Mouse (Mus musculus): ENCODE data around the gene Clip2. TPM values are rescaled to one million over a fixed set of nuclear protein-coding genes. Genes with fewer than 3 reads are reported as not detected.
"Not testable (repeated sequence)": the region's sequence is repeated elsewhere in the genome, so short reads cannot be mapped to it uniquely, and the experiment has no call there.

Clip2 gene
- polyA plus RNA-seq, 1 experiment from 2014 or later: 1.3 TPM

- no peak for DNase-seq (ENCODE audit: low spot score)
These were observed 88.0 kb downstream of the Clip2 start for GRCm38 (mm10) chr5:134464225-134464624.

- no peak for DNase-seq (ENCODE audit: low spot score)
These were observed 89.5 kb downstream of the Clip2 start for GRCm38 (mm10) chr5:134462731-134463130.

- DNase-seq (ENCODE audit: low spot score): no peak
These were observed 89.9 kb downstream of the Clip2 start for GRCm38 (mm10) chr5:134462316-134462715.

GRCm38 (mm10) chr5:134460546-134460945, 91.7 kb downstream of the Clip2 start:
- no peak for DNase-seq (ENCODE audit: low spot score)

GRCm38 (mm10) chr5:134459096-134459495, 93.1 kb downstream of the Clip2 start:
- no peak for DNase-seq (ENCODE audit: low spot score)

GRCm38 (mm10) chr5:134458416-134458815, 93.8 kb downstream of the Clip2 start:
- DNase-seq (ENCODE audit: low spot score): peak; percentile 2

GRCm38 (mm10) chr5:134457371-134457770, 94.9 kb downstream of the Clip2 start:
- no peak for DNase-seq (ENCODE audit: low spot score)

GRCm38 (mm10) chr5:134456503-134456962, 95.7 kb downstream of the Clip2 start, which contains the start of gene Gtf2ird1:
Gene Gtf2ird1, minus strand, starts transcription at chr5:134456716.
- DNase-seq (ENCODE audit: low spot score): peak; percentile 45

- DNase-seq (ENCODE audit: low spot score): peak; percentile 72
These were observed 96.3 kb downstream of the Clip2 start for GRCm38 (mm10) chr5:134455914-134456423.

- DNase-seq (ENCODE audit: low spot score): peak; percentile 80
These were observed 96.9 kb downstream of the Clip2 start for GRCm38 (mm10) chr5:134455186-134455895.

GRCm38 (mm10) chr5:134454421-134454820, 97.8 kb downstream of the Clip2 start:
- DNase-seq (ENCODE audit: low spot score): no peak

GRCm38 (mm10) chr5:134453577-134453976, 98.7 kb downstream of the Clip2 start:
- DNase-seq (ENCODE audit: low spot score): no peak

- DNase-seq (ENCODE audit: low spot score): not testable (repeated sequence)
These were observed 105.5 kb downstream of the Clip2 start for GRCm38 (mm10) chr5:134446755-134447154.

- no peak for DNase-seq (ENCODE audit: low spot score)
These were observed 106.3 kb downstream of the Clip2 start for GRCm38 (mm10) chr5:134445895-134446294.

GRCm38 (mm10) chr5:134445208-134445831, 106.9 kb downstream of the Clip2 start:
- DNase-seq (ENCODE audit: low spot score): peak; percentile 52

- peak; percentile 98 for DNase-seq (ENCODE audit: low spot score)
These were observed 107.8 kb downstream of the Clip2 start for GRCm38 (mm10) chr5:134444473-134444872.

GRCm38 (mm10) chr5:134442066-134442465, 110.2 kb downstream of the Clip2 start:
- DNase-seq (ENCODE audit: low spot score): no peak

- DNase-seq (ENCODE audit: low spot score): no peak
These were observed 111.1 kb downstream of the Clip2 start for GRCm38 (mm10) chr5:134441105-134441504.

GRCm38 (mm10) chr5:134440098-134440497, 112.1 kb downstream of the Clip2 start:
- no peak for DNase-seq (ENCODE audit: low spot score)

- DNase-seq (ENCODE audit: low spot score): no peak
These were observed 112.8 kb downstream of the Clip2 start for GRCm38 (mm10) chr5:134439481-134439880.

All from thymus, postnatal 0 days (tissue).